Mouse (Mus musculus) heart, adult 11 months (tissue): ENCODE measurements around the gene Vmn1r5.
"Not testable (repeated sequence)": the region's sequence is repeated elsewhere in the genome, so short reads cannot be mapped to it uniquely, and the experiment has no call there.

Experiments
- DNase-seq: peaks from one replicate; pipeline ENCODE4 v3.0.0; 2022

Vmn1r5 gene

DNA sequence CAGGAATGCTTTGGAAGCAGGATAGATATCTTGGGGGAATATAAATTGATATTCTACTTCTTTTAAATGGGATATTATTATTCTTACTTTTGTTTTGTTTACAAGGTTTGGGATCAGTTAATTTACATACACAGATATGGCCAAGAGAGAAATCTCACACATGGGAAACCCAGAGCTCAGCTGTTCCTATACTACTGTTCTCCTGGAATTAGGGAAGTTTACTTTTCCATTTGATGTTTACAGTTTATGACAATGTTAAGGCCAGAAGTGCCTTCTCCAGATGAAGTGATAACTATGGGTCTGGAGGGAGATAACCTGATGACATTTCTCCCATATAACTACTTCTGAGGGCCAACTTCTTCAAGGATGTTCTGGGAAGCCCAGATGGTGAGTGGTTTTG, at the start of gene Vmn1r5:
Gene Vmn1r5, plus strand, starts transcription at position 301 of the 400 bp plus-strand sequence.
- DNase-seq, result no peak

DNA sequence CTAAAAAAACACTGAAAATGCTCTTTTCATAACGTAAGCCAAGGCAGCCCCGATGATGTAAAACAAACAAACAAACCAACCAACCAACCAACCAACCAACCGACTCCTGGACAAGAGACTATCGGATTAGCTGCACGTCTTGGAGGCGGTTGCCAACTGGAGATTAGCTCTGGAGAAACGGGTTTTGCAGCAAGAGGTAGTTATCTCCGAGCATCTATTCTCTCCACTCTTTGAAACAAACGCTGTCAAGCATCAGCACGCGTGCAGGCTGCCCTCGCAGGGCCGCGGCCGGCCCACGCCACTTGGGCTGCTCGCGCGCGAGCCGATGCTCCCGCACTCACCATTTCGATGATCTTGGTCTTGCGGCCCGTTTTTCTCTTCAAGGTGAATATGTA, 46.7 kb upstream of the Vmn1r5 start:
- DNase-seq, result no peak

DNA sequence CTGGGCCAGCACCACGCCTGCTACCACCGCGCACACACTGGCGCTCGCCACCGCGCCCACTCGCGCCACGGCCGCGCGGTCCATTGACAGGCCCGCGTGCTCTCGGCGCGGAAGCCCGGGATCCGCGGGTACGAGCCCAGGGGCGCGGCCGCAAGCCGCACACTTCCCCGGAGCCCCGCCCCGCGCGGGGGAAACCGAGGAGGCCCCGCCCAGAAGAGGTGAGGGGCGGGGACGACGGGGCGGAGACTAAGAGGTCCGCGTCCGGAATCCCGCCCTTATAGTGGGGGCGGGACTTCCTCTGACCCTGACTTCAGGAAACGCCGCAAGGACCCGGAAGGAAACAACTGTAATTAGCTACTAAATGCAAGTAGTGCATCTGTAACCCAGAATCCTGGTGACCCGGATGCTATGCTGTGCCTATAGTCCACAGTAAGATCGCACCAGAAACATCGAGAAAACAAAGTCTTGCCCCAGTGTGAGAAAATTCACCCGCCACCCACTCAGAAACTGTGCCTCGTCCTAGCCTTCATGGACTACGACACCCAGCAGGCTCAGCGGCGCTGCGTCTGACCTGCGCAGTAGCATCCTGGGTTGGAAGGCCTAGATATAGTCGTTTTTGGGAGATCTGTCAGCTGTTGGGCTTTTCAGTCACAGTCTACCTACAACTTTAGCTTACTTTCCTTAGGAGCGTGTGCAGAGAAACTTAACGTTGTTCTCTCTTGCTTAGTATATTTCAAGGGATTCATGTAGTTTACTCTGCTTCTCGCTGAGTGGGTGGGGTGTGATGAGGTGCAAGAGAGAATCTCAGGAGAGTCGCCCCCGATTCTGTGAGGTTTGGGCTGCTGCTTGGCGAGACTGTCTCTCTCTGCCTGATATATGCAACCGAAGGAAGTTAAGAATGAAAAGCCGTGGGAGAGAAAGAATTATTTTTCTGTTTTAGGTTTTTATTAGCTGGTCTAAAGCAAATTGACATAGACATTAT, 46.1 kb upstream of the Vmn1r5 start, which contains the start of the genes Nt5c3 and Vmn1r4:
Gene Nt5c3, minus strand, starts transcription at position 207 of the 982 bp plus-strand sequence.
Gene Vmn1r4, plus strand, starts transcription at position 290 of the 982 bp plus-strand sequence.
- DNase-seq, result peak; percentile 100

DNA sequence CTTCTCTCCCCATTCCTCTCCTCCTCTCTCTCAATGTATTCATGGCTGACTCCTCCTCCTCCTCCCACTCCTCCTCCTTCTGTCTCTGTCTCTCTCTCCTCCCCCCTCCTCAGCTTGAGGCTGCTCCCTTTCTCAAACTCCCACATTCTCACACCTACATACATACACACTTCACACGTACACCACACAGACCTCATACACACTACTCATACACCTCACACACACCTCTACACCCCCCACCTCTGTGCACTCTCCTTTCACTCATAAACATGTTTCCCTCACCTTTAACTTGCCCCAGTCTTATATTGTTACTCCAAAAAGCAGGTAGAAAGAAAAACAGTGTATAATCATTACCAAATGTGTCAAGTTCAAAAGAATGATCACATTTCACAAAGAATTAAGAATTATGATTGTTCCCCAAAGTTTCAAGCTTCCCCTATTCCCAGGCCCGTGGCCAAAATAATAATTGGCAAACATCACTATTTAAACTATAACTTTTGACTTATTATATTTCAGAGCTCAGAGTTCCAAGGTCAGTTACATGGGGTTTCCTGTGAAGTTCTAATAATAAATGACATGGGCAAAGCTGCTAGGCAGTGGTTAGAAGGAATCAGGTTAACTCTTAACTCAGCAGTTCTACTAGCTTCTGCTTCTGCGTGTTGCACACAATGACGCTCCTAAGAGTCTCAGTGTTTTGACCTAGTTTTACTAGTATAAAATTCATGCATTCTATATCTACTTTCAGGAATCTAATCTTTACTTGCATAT, 38.2 kb upstream of the Vmn1r5 start:
- no peak for DNase-seq

DNA sequence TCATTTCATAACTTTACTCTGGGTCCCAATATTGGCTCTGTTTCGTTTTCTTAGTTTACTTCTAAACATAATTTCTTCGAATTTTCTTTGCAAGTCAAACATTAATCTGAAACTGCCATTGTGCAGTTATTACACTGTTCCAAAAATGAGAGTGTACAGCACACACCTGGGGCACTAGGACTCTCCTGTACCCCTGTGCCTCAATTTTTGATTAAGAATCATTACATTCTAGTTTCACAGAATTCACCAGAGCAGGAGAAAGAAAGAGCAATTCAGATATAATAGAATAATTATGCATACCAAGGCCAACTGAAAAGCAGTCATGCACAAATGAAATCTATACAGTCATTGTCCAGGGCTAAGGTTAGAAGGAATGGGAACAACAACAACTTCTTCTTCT, 37.6 kb upstream of the Vmn1r5 start:
- no peak for DNase-seq

DNA sequence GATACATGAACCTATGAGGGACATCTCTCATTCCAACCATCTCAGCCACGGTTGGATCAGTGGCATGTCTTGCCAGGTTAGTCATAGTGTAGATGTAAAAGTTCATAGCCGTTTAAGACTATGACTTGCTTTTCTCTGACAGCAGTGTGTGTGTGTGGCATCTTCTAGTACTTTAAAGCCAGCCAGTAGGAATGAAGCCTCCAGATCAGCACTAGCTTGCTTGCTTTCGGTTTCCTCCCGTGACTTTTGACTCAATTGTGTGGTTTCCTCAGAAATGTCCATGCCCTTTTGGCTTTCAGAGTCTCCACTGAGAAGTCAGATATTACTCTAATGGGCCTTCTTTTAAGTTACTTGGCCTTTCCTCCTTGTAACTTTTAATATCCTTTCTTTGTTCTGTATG, 35.7 kb upstream of the Vmn1r5 start:
- DNase-seq, result no peak

DNA sequence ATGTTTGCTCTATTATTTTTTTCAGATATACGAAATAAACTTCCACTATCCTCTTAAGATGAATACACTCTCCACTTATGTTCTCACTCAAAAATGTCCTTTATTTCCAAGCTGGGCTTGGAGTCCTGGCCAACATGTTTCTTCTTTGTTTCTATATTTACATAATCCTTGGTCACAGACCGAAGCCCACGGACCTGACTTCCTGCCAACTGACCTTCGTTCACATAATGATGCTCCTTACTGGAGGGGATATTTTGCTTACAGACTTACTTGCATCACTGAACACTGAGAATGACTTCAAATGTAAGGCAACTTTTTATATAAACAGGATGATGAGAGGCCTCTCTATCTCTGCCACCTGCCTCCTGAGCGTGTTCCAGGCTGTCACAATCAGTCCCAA, 13.6 kb upstream of the Vmn1r5 start:
- peak; percentile 37 for DNase-seq

DNA sequence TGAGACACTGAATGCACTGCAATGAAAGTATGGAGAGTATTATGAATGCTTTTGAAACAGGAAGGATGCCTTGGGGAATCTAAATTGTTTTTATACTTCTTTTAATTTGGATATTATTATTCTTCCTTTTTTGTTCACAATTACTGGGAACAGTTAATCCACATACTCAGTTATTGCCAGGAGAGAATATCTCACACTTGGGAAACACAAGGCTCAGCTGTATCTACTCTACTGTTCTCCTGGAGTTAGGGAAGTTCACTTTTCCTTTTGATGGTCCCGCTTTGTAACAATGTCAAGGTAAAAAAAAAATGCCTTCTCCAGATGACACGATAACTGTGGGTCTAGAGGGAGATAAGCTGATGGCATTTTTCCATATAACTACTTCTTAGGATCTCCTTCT, 26.9 kb downstream of the Vmn1r5 start, which contains the start of gene Vmn1r6:
Gene Vmn1r6, plus strand, starts transcription at position 301 of the 400 bp plus-strand sequence.
- DNase-seq, result no peak

DNA sequence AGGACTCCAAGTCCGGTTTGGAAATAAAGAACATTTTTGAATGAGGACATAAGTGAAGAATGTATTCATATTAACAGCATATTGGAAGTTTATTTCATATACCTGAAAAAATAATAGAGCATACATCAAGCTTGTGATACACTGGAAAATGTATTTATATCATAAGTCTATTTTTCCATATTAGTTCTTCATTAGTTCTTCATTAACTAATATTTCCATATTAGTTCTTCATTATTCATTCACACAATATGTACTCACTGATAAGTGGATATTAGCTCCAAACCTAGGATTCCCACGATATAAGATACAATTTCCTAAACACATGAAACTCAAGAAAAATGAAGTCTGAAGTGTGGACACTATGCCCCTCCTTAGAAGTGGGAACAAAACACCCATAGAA, 55.2 kb downstream of the Vmn1r5 start, which contains the start of gene Vmn1r7:
Gene Vmn1r7, minus strand, starts transcription at position 101 of the 400 bp plus-strand sequence.
- not testable (repeated sequence) for DNase-seq

DNA sequence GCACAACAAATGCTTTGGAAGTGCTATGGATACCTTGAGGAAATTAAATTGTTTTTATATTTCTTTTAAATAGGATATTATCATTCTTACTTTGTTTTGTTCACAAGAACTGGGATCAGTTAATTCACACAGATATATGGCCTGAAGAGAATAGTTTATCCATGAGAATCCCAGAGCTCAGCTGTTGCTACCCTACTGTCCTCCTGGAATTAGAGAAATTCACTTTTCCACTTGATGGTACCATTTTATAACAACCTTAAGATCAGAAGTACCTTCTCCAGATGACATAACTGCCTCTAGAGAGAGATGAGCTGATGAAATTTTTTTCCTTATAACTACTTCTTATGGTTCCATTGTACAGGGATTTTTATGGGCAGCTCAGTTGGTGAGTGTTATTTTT, 61.9 kb downstream of the Vmn1r5 start, which contains the start of gene Vmn1r8:
Gene Vmn1r8, plus strand, starts transcription at position 301 of the 400 bp plus-strand sequence.
- no peak for DNase-seq

DNA sequence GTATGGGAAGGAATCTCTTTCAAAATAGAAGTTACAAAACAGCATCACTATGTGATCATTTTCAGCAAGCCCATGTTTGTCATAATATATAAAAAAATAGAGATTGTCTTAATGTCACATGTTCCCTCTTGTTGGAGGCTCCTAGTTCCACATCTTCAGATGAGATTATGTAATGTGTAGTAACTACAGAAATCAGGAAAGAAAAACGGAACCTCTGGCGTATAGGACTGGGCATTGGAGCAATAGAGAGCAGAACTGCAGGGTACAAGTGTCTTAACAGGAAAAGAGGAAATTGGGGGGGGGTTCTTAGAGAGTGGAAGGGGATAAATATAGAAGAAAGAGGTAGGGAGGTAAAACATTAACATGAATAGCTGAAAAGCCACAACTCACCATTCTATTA, 64.6 kb downstream of the Vmn1r5 start:
- DNase-seq, result no peak
